Mouse (Mus musculus): ENCODE measurements around the gene Pgm5. TPM values are rescaled to one million over a fixed set of nuclear protein-coding genes. Genes with fewer than 3 reads are reported as not detected.

The Pgm5 gene
- 0.06 and 0.14 TPM in 2 replicates for polyA plus RNA-seq (2015; fragmentation: Nextera tagmentation; extraction: Ambion mirVana)

DNA sequence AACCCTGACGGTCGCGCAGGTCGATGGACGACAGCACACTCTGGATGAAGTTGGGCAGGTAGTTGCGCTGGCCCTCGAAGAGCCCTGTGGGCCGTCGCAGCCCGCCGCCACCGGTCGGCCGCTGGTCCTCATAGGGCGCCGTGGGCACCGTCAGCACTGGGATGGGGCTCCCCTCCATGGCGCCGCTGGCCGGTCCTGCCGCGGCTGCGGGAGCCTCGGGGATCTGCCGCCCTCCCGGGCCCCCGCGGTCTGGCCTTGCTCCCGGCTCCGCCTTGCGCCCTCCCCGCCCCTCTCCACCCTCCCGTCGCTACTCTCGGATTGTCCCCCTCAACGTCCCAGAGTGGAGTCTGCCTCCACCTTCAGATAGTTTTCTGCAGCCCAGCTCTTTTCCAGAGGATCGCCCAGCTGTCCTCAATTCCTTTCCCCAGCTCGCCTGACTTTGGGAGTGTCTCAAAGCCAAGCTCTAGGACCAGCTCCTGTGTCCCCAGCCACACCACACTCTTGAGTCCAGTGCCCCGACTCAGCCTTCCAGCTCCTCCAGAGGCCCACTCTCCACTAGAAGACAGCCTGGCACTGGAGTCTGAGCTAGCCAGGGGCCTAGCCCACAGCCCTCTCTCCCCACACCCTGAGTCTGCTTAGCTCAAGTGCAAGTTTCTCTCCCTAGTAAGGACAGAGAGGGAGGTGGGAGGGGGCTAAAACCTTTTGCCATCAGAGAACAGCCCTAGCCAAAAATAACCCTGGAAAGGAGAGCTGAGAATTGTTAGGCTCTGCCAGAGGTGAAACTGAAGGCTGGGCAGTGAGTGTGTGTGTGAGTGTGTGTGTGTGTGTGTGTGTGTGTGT is at the start of gene Pgm5:
Pgm5 (minus strand) TSS at position 244 of the 840 bp plus-strand sequence.
- H3K27me3 ChIP-seq (ENCODE audit: control insufficient read depth, insufficient read depth, low read depth, low read length): peaks cover 19% of the 10 kb centered on the region
- no peak for ATAC-seq (ENCODE audit: low read depth)
- no peaks in the 10 kb centered on the region for H3K9me3 ChIP-seq (replicated peaks; ENCODE audit: control insufficient read depth, low read length)
- H3K9ac ChIP-seq (ENCODE audit: low read depth, low read length): no peak within 1 kb of the TSS
- no peak within 1 kb of the TSS for H3K27ac ChIP-seq (ENCODE audit: low read length)
- no peaks in the 10 kb centered on the region for H3K36me3 ChIP-seq (ENCODE audit: control insufficient read depth, insufficient read depth)
- peak within 1 kb of the TSS; percentile 35; the same call in 1 of the 2 replicates for H3K4me2 ChIP-seq (ENCODE audit: low read depth, low read length)
- H3K4me3 ChIP-seq (ENCODE audit: low read depth, low read length): peak within 1 kb of the TSS; percentile 36
- H3K4me1 ChIP-seq (ENCODE audit: control insufficient read depth, low read depth, low read length): no peaks in the 10 kb centered on the region
- WGBS (ENCODE audit: insufficient replicate concordance): 3% methylated on average over 39 of the region's 39 CpGs

DNA sequence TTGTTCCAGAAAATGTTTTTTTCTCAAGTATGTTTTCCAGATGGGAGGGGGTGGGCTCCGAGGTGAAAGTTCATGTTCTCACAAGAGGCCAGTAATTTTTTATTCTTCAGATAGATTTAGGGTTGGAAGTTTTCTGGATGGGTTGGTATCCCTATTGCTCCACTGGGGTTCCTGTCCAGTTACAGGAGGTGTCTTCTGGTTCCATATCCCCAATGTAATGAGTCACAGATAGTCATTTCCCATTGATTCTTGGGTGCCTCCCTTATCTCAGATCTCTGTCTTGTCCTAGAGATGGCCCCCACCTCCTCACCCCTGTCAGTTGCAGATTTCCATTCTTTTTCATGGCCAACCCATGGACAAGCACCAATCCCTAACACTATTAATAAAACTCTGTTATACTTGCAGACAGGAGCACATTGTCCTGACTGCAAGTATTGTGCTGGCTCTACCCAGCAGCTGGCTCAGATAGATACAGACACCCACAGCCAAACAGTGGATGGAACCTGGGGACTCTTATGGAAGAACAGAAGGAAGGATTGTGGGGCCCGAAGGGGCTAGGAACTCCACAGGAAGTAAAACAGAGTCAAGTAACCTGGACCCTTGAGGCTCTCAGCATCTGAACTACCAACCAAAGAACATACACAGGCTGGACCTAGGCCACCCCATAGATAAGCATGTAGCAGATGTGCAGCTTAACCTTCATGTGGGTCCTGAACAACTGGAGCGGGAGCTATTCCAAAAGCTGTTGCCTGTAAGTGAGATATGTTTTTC is 46.9 kb upstream of the Pgm5 start:
- no peak overlapping the region for H3K4me2 ChIP-seq (ENCODE audit: low read depth, low read length)
- H3K4me3 ChIP-seq (ENCODE audit: low read depth, low read length): no peak overlapping the region
- no peak overlapping the region for H3K27ac ChIP-seq (ENCODE audit: low read length)
- no peaks in the 10 kb centered on the region for H3K9me3 ChIP-seq (replicated peaks; ENCODE audit: control insufficient read depth, low read length)
- no peak overlapping the region for H3K9ac ChIP-seq (ENCODE audit: low read depth, low read length)
- no peaks in the 10 kb centered on the region for H3K36me3 ChIP-seq (ENCODE audit: control insufficient read depth, insufficient read depth)
- H3K4me1 ChIP-seq (ENCODE audit: control insufficient read depth, low read depth, low read length): no peaks in the 10 kb centered on the region
- peaks cover 7% of the 10 kb centered on the region for H3K27me3 ChIP-seq (ENCODE audit: control insufficient read depth, insufficient read depth, low read depth, low read length)
- ATAC-seq (ENCODE audit: low read depth): no peak
- 53% methylated on average over 3 of the region's 3 CpGs for WGBS (ENCODE audit: insufficient replicate concordance)

- Histone ChIP-seq H3K4me2 (ENCODE audit: low read depth, low read length) (no peak overlapping the region), H3K4me3 (ENCODE audit: low read depth, low read length) (no peak overlapping the region), H3K9me3 (replicated peaks; ENCODE audit: control insufficient read depth, low read length) (no peaks in the 10 kb centered on the region), H3K9ac (ENCODE audit: low read depth, low read length) (no peak overlapping the region), H3K27me3 (ENCODE audit: control insufficient read depth, insufficient read depth, low read depth, low read length) (peaks cover 14% of the 10 kb centered on the region), H3K4me1 (ENCODE audit: control insufficient read depth, low read depth, low read length) (no peaks in the 10 kb centered on the region), H3K36me3 (ENCODE audit: control insufficient read depth, insufficient read depth) (no peaks in the 10 kb centered on the region), H3K27ac (ENCODE audit: low read length) (no peak overlapping the region)
- 58% methylated on average over 4 of the region's 6 CpGs for WGBS (ENCODE audit: insufficient replicate concordance)
- ATAC-seq (ENCODE audit: low read depth): no peak
These were observed 46.0 kb upstream of the Pgm5 start for GRCm38 (mm10) chr19:24907655-24908054.

DNA sequence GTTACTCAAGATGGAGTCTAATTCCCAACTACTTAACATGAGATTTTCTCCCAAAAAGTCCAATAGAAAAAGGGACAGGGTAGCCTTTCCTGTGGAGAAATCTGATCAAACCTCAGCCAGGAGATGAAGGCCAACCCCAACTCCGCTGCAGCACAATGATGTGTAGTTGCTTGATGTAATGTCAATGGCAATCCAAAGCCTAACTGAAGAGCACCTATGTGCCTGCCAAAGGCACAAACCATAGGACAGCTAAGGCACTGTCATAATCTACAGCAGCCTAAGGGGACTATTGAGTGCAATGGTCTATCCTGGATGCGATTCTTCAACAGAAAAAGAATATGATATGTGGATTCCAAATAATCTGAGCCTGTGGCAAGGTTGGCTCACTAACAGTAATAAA is 41.2 kb upstream of the Pgm5 start:
- ATAC-seq (ENCODE audit: low read depth): no peak
- peaks cover 60% of the 10 kb centered on the region for H3K27me3 ChIP-seq (ENCODE audit: control insufficient read depth, insufficient read depth, low read depth, low read length)
- WGBS (ENCODE audit: insufficient replicate concordance): 28% methylated on average over 2 of the region's 2 CpGs
- no peak overlapping the region for H3K4me2 ChIP-seq (ENCODE audit: low read depth, low read length)
- no peaks in the 10 kb centered on the region for H3K9me3 ChIP-seq (replicated peaks; ENCODE audit: control insufficient read depth, low read length)
- H3K27ac ChIP-seq (ENCODE audit: low read length): no peak overlapping the region
- H3K36me3 ChIP-seq (ENCODE audit: control insufficient read depth, insufficient read depth): no peaks in the 10 kb centered on the region
- no peaks in the 10 kb centered on the region for H3K4me1 ChIP-seq (ENCODE audit: control insufficient read depth, low read depth, low read length)
- H3K4me3 ChIP-seq (ENCODE audit: low read depth, low read length): no peak overlapping the region
- H3K9ac ChIP-seq (ENCODE audit: low read depth, low read length): no peak overlapping the region

DNA sequence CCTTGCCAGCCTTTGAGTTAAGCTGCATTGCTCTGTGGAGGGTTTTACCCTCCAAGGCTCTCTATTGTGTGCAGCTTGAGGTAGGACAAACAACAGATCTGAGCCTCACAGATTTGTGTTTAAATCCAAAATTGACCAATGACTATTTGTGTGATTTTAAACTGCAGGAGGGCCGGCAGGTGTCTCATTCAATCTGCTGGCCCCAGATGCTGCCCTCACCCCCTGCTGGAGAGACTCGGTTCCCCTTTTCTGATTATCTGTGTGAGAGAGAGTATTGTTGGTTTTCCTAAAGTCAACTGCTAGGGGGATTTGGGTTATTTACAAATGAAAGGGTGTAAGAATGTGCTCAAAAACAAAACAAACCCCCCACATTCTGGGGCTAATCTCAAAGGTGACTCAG is 40.6 kb upstream of the Pgm5 start:
- no peak for ATAC-seq (ENCODE audit: low read depth)
- H3K27ac ChIP-seq (ENCODE audit: low read length): no peak overlapping the region
- H3K36me3 ChIP-seq (ENCODE audit: control insufficient read depth, insufficient read depth): no peaks in the 10 kb centered on the region
- H3K4me1 ChIP-seq (ENCODE audit: control insufficient read depth, low read depth, low read length): no peaks in the 10 kb centered on the region
- WGBS (ENCODE audit: insufficient replicate concordance): 2% methylated on average over 2 of the region's 2 CpGs
- no peaks in the 10 kb centered on the region for H3K9me3 ChIP-seq (replicated peaks; ENCODE audit: control insufficient read depth, low read length)
- H3K9ac ChIP-seq (ENCODE audit: low read depth, low read length): no peak overlapping the region
- peaks cover 66% of the 10 kb centered on the region for H3K27me3 ChIP-seq (ENCODE audit: control insufficient read depth, insufficient read depth, low read depth, low read length)
- H3K4me2 ChIP-seq (ENCODE audit: low read depth, low read length): no peak overlapping the region
- no peak overlapping the region for H3K4me3 ChIP-seq (ENCODE audit: low read depth, low read length)

GRCm38 (mm10) chr19:24901666-24902065 is 40.0 kb upstream of the Pgm5 start:
- H3K4me3 ChIP-seq (ENCODE audit: low read depth, low read length): no peak overlapping the region
- H3K9me3 ChIP-seq (replicated peaks; ENCODE audit: control insufficient read depth, low read length): no peaks in the 10 kb centered on the region
- WGBS (ENCODE audit: insufficient replicate concordance): 6% methylated on average over 3 of the region's 3 CpGs
- H3K36me3 ChIP-seq (ENCODE audit: control insufficient read depth, insufficient read depth): no peaks in the 10 kb centered on the region
- no peaks in the 10 kb centered on the region for H3K4me1 ChIP-seq (ENCODE audit: control insufficient read depth, low read depth, low read length)
- H3K4me2 ChIP-seq (ENCODE audit: low read depth, low read length): no peak overlapping the region
- ATAC-seq (ENCODE audit: low read depth): no peak
- no peak overlapping the region for H3K27ac ChIP-seq (ENCODE audit: low read length)
- H3K9ac ChIP-seq (ENCODE audit: low read depth, low read length): no peak overlapping the region
- H3K27me3 ChIP-seq (ENCODE audit: control insufficient read depth, insufficient read depth, low read depth, low read length): peaks cover 72% of the 10 kb centered on the region

DNA sequence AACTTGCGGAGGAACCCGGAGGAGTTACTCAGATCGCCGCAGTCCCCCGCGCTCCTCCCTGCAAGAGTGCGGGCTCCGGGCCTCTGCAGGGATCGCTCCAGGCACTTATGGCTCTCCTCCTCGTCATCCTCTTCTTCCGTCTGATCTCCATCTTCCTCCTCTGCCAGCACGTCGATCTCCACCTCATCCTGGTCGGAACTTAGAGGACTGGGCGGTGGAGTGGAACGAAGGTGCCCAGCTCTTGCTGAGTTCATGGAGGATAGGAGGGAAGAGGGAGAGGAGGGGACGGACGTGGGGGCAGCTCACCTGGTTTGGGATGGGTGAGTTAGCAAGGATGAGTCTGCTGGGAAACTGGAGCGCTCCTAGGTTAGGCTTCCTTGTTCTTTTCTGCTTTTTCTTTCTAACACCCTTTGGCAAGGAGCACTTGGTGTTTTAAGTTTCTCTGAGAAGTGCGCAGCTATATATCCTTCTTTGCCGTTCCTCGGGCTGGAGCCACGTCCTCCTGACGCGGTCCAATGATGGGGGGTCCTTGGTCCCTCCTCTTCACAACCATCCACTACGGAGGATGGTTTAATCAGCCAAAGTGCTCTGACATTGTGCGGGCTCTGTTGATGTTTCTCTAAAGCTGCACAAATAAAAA is 39.0 kb upstream of the Pgm5 start, which contains the start of gene Foxd4:
Foxd4 (minus strand) TSS at position 617 of the 640 bp plus-strand sequence.
- H3K4me1 ChIP-seq (ENCODE audit: control insufficient read depth, low read depth, low read length): no peaks in the 10 kb centered on the region
- 2% methylated on average over 27 of the region's 27 CpGs for WGBS (ENCODE audit: insufficient replicate concordance)
- no peak for ATAC-seq (ENCODE audit: low read depth)

GRCm38 (mm10) chr19:24899578-24900544 is 38.2 kb upstream of the Pgm5 start:
- WGBS (ENCODE audit: insufficient replicate concordance): under 1% methylated on average over 84 of the region's 84 CpGs
- Histone ChIP-seq H3K27ac (ENCODE audit: low read length) (no peak overlapping the region), H3K27me3 (ENCODE audit: control insufficient read depth, insufficient read depth, low read depth, low read length) (peaks cover 78% of the 10 kb centered on the region), H3K36me3 (ENCODE audit: control insufficient read depth, insufficient read depth) (no peaks in the 10 kb centered on the region), H3K4me1 (ENCODE audit: control insufficient read depth, low read depth, low read length) (no peaks in the 10 kb centered on the region), H3K9ac (ENCODE audit: low read depth, low read length) (no peak overlapping the region), H3K4me3 (ENCODE audit: low read depth, low read length) (peak overlapping the region; percentile 18), H3K9me3 (replicated peaks; ENCODE audit: control insufficient read depth, low read length) (no peaks in the 10 kb centered on the region), H3K4me2 (ENCODE audit: low read depth, low read length) (peak overlapping the region; percentile 12)
- ATAC-seq (ENCODE audit: low read depth): peak; percentile 7; the same call in 1 of the 2 replicates

More for the DNA sequence above, 39.0 kb upstream of the Pgm5 start, which contains the start of gene Foxd4:
- no peaks in the 10 kb centered on the region for H3K9me3 ChIP-seq (replicated peaks; ENCODE audit: control insufficient read depth, low read length)
- H3K4me3 ChIP-seq (ENCODE audit: low read depth, low read length): peak within 1 kb of the TSS; percentile 18
- peak within 1 kb of the TSS; percentile 12 for H3K4me2 ChIP-seq (ENCODE audit: low read depth, low read length)
- no peaks in the 10 kb centered on the region for H3K36me3 ChIP-seq (ENCODE audit: control insufficient read depth, insufficient read depth)
- H3K27me3 ChIP-seq (ENCODE audit: control insufficient read depth, insufficient read depth, low read depth, low read length): peaks cover 77% of the 10 kb centered on the region
- no peak within 1 kb of the TSS for H3K9ac ChIP-seq (ENCODE audit: low read depth, low read length)
- no peak within 1 kb of the TSS for H3K27ac ChIP-seq (ENCODE audit: low read length)
